12 mouse cellular contexts compared by ENCODE assay signal in genomic region chr2:44271455-44272346, GRCm38 (mm10).
DNase-seq lines count a peak whose midpoint lies in the region; ATAC-seq lines count a peak whose summit lies in the region.
"Had no signal": no experiment of that assay in that cellular context is flagged by ENCODE, and none has a peak within 500 bp of the region (broad histone marks: within the 10 kb centered on the region; RNA-seq: fewer than 3 reads in every experiment).

No protein-coding gene starts in this region.

- no peak for DNase-seq in forebrain, embryonic 11.5 days (ENCODE audit: low spot score)
- DNase-seq in embryo, embryonic 9.5 days (ENCODE audit: extremely low spot score), result peak; percentile 14
- DNase-seq in intestine, embryonic 14.5 days (ENCODE audit: low spot score), result no peak
- DNase-seq in left cerebral cortex, adult 11 months (ENCODE audit: low spot score), result no peak
- DNase-seq in heart, postnatal 25 days (ENCODE audit: low spot score), result no peak
- no peak for DNase-seq in adrenal gland, postnatal 25 days
- DNase-seq: cerebellum, adult 2 months; kidney, adult 2 months had no signal

- no peaks in the 10 kb centered on the region for H3K36me3 ChIP-seq in forebrain, embryonic 11.5 days (ENCODE audit: control insufficient read depth, insufficient read depth, low read length)
- no peaks in the 10 kb centered on the region for H3K36me3 ChIP-seq in forebrain, embryonic 16.5 days (ENCODE audit: control insufficient read depth, insufficient read depth)
- H3K36me3 ChIP-seq in intestine, embryonic 14.5 days (ENCODE audit: control insufficient read depth, insufficient read depth, low read length), result no peaks in the 10 kb centered on the region
- no peaks in the 10 kb centered on the region for H3K36me3 ChIP-seq in midbrain, embryonic 16.5 days (ENCODE audit: control insufficient read depth, insufficient read depth, low read length)
- H3K36me3 ChIP-seq: G1E; heart, embryonic 12.5 days had no signal

- no peak overlapping the region for H3K4me3 ChIP-seq in forebrain, embryonic 11.5 days (ENCODE audit: low read depth, low read length)
- no peak overlapping the region for H3K4me3 ChIP-seq in forebrain, embryonic 16.5 days (replicated peaks; ENCODE audit: low read length)
- no peak overlapping the region for H3K4me3 ChIP-seq in intestine, embryonic 14.5 days (ENCODE audit: low read depth, low read length)
- H3K4me3 ChIP-seq in midbrain, embryonic 16.5 days (ENCODE audit: low read depth, low read length), result no peak overlapping the region
- H3K4me3 ChIP-seq: heart, embryonic 12.5 days had no signal

- 42% methylated on average over 17 of the region's 17 CpGs for WGBS in forebrain, embryonic 11.5 days
- WGBS in forebrain, embryonic 16.5 days, result 27% methylated on average over 17 of the region's 17 CpGs
- WGBS in intestine, embryonic 14.5 days, result 26% methylated on average over 17 of the region's 17 CpGs
- 30% methylated on average over 17 of the region's 17 CpGs for WGBS in midbrain, embryonic 16.5 days

- H3K4me1 ChIP-seq in forebrain, embryonic 11.5 days (replicated peaks; ENCODE audit: control insufficient read depth, insufficient read depth, low read length), result 0 out of 2 replicates have a peak, but pooled peaks cover 3% of the 10 kb centered on the region
- no peaks in the 10 kb centered on the region for H3K4me1 ChIP-seq in forebrain, embryonic 16.5 days (replicated peaks; ENCODE audit: control insufficient read depth, insufficient read depth, low read length)
- 0 out of 2 replicates have a peak, but pooled peaks cover 10% of the 10 kb centered on the region for H3K4me1 ChIP-seq in intestine, embryonic 14.5 days (replicated peaks; ENCODE audit: control insufficient read depth, insufficient read depth, low read length)
- 0 out of 2 replicates have a peak, but pooled peaks cover 3% of the 10 kb centered on the region for H3K4me1 ChIP-seq in midbrain, embryonic 16.5 days (ENCODE audit: control insufficient read depth, insufficient read depth, low read length)
- H3K4me1 ChIP-seq: heart, embryonic 12.5 days had no signal

- H3K4me2 ChIP-seq in forebrain, embryonic 11.5 days (ENCODE audit: low read depth, low read length, severe bottlenecking), result no peak overlapping the region
- H3K4me2 ChIP-seq in forebrain, embryonic 16.5 days (ENCODE audit: low read length), result no peak overlapping the region
- H3K4me2 ChIP-seq in intestine, embryonic 14.5 days (ENCODE audit: low read length), result peak overlapping the region; percentile 23; the same call in 1 of the 2 replicates
- 0 out of 2 replicates have a peak overlapping the region, but pooled peaks have one; percentile 9 for H3K4me2 ChIP-seq in midbrain, embryonic 16.5 days (ENCODE audit: low read length)
- H3K4me2 ChIP-seq: heart, embryonic 12.5 days had no signal

- H3K27me3 ChIP-seq in forebrain, embryonic 11.5 days (ENCODE audit: control insufficient read depth, insufficient read depth, low read length), result no peaks in the 10 kb centered on the region
- no peaks in the 10 kb centered on the region for H3K27me3 ChIP-seq in forebrain, embryonic 16.5 days (replicated peaks; ENCODE audit: control insufficient read depth, insufficient read depth, low read length)
- H3K27me3 ChIP-seq in intestine, embryonic 14.5 days (replicated peaks; ENCODE audit: control insufficient read depth, insufficient read depth, low read length), result no peaks in the 10 kb centered on the region
- H3K27me3 ChIP-seq in midbrain, embryonic 16.5 days (ENCODE audit: control insufficient read depth, insufficient read depth, low read depth, low read length), result no peaks in the 10 kb centered on the region
- H3K27me3 ChIP-seq: heart, embryonic 12.5 days had no signal

- 0 out of 2 replicates have a peak overlapping the region, but pooled peaks have one; percentile 2 for H3K9ac ChIP-seq in forebrain, embryonic 11.5 days (ENCODE audit: low read length)
- no peak overlapping the region for H3K9ac ChIP-seq in forebrain, embryonic 16.5 days (replicated peaks; ENCODE audit: low read depth, low read length)
- no peak overlapping the region for H3K9ac ChIP-seq in intestine, embryonic 14.5 days (ENCODE audit: low read length)
- no peak overlapping the region for H3K9ac ChIP-seq in midbrain, embryonic 16.5 days (ENCODE audit: low read depth, low read length)
- H3K9ac ChIP-seq: heart, embryonic 12.5 days had no signal

- no peak overlapping the region for H3K27ac ChIP-seq in forebrain, embryonic 11.5 days (ENCODE audit: low read depth, low read length)
- no peak overlapping the region for H3K27ac ChIP-seq in forebrain, embryonic 16.5 days (ENCODE audit: low read length)
- peak overlapping the region; percentile 83 for H3K27ac ChIP-seq in intestine, embryonic 14.5 days (ENCODE audit: low read depth)
- no peak overlapping the region for H3K27ac ChIP-seq in midbrain, embryonic 16.5 days (ENCODE audit: low read length)

- no peaks in the 10 kb centered on the region for H3K9me3 ChIP-seq in forebrain, embryonic 11.5 days (ENCODE audit: control insufficient read depth, low read length)
- no peaks in the 10 kb centered on the region for H3K9me3 ChIP-seq in forebrain, embryonic 16.5 days (ENCODE audit: control insufficient read depth, low read length)
- H3K9me3 ChIP-seq in intestine, embryonic 14.5 days (ENCODE audit: control insufficient read depth, low read length), result no peaks in the 10 kb centered on the region
- H3K9me3 ChIP-seq in midbrain, embryonic 16.5 days (replicated peaks; ENCODE audit: control insufficient read depth, low read length, poor library complexity, severe bottlenecking), result no peaks in the 10 kb centered on the region
- H3K9me3 ChIP-seq: G1E; heart, embryonic 12.5 days had no signal

- intact Hi-C loops in heart, postnatal 25 days (cut with DNase I), result no loop called here

- ATAC-seq in forebrain, embryonic 11.5 days (replicated peaks; ENCODE audit: low FRiP score), result peak; percentile 71
- no peak for ATAC-seq in forebrain, embryonic 16.5 days
- 0 out of 2 replicates have a peak, but pooled peaks have one; percentile 36 for ATAC-seq in intestine, embryonic 14.5 days (replicated peaks; ENCODE audit: low FRiP score, low TSS enrichment, low read depth)
- ATAC-seq in midbrain, embryonic 16.5 days, result no peak

Comparison
In these comparisons a context has a peak if more than half of its experiments do, and no peak if none do; other contexts are left out.
1. ATAC-seq: peak in forebrain, embryonic 11.5 days (single experiment) and intestine, embryonic 14.5 days (single experiment); none in forebrain, embryonic 16.5 days (single experiment) and midbrain, embryonic 16.5 days (single experiment).
2. H3K4me2 ChIP-seq: peak in intestine, embryonic 14.5 days (single experiment) and midbrain, embryonic 16.5 days (single experiment); none in forebrain, embryonic 11.5 days (single experiment) and forebrain, embryonic 16.5 days (single experiment).